Mouse (Mus musculus) heart, adult 2 months (tissue): ENCODE results near the gene Eif2b4. TPM values are rescaled to one million over a fixed set of nuclear protein-coding genes. Genes with fewer than 3 reads are reported as not detected.

Experiments
- DNase-seq, 2 experiments: peaks; one replicate each; pipeline ENCODE4 v3.0.0; 2021
- H3K27ac ChIP-seq: fragments of 200-600 bp; 2 replicates; pipeline ENCODE4 v1.8.1; 2022
- H3K27me3 ChIP-seq: fragments of 200-500 bp; 2 replicates; pipeline ENCODE4 v1.6.1; 2012; ENCODE audit warnings: mild to moderate bottlenecking, low read length, inconsistent platforms, mixed read lengths; ENCODE audit not compliant: control insufficient read depth, insufficient read depth
- H3K36me3 ChIP-seq: fragments of 200-500 bp; 2 replicates; pipeline ENCODE4 v1.6.1; 2012; ENCODE audit warnings: low read length, inconsistent platforms; ENCODE audit not compliant: control insufficient read depth, insufficient read depth
- H3K4me1 ChIP-seq: fragments of 200-500 bp; 2 replicates; pipeline ENCODE4 v1.6.1; 2011; ENCODE audit warnings: low read length; ENCODE audit not compliant: control insufficient read depth, insufficient read depth
- H3K4me3 ChIP-seq: fragments of 200-600 bp; 2 replicates; pipeline ENCODE4 v1.8.1; 2022
- H3K79me2 ChIP-seq: fragments of 200-500 bp; replicated peaks from 2 replicates; pipeline ENCODE4 v1.6.1; 2012; ENCODE audit warnings: mild to moderate bottlenecking, inconsistent platforms, low read length, moderate library complexity, mixed read lengths; ENCODE audit not compliant: control insufficient read depth, insufficient read depth
- H3K9ac ChIP-seq: fragments of 200-500 bp; 2 replicates; pipeline ENCODE4 v1.6.1; 2012; ENCODE audit warnings: low read depth, mild to moderate bottlenecking, control low read depth, inconsistent platforms, low read length, mixed read lengths
- CTCF ChIP-seq: fragments of 200-600 bp; IDR thresholded peaks from 2 replicates; pipeline ENCODE4 v1.8.1; 2022; ENCODE audit warnings: antibody characterized with exemption, mild to moderate bottlenecking, moderate library complexity
- EP300 ChIP-seq: fragments of 200-500 bp; IDR thresholded peaks from 2 replicates; pipeline ENCODE4 v1.6.1; 2011; ENCODE audit warnings: low read depth, low read length, control low read depth; ENCODE audit not compliant: insufficient read depth
- POLR2A ChIP-seq: fragments of 200-500 bp; IDR thresholded peaks from 2 replicates; pipeline ENCODE4 v1.6.1; 2011; ENCODE audit warnings: mild to moderate bottlenecking, low read depth, low read length, control low read depth; ENCODE audit not compliant: insufficient read depth
- WGBS: fragments of 180-500 bp; shearing (Covaris S2); methylation state at CpG from one replicate; pipeline ENCODE4 v1.1.7; 2018; 5-methylcytosine and 5-hydroxymethylcytosine counted together
- intact Hi-C: fragments of 180-260 bp; cut with DNase I; formaldehyde crosslinking; loops from one replicate; pipeline ENCODE4 v1.15.1; 2025
- long read RNA-seq: library from polyadenylated mRNA; stranded (forward); transcript quantifications from one replicate; pipeline ENCODE4 v2.0.0, GENCODE M21; 2021
- polyA plus RNA-seq: library from polyadenylated mRNA; depleted of rRNA; stranded (reverse); fragments of >200 nt; gene quantifications from 2 replicates; pipeline ENCODE4 v1.2.3, GENCODE M21; 2012; rRNA removed
- total RNA-seq, 2 experiments: library from RNA; stranded (reverse); gene quantifications; 2 replicates each; pipeline ENCODE4 v1.2.3; 2021

Eif2b4 gene
- total RNA-seq (10 to 100 TPM; 48.0 to 50.8 TPM), polyA plus RNA-seq (61.3 and 88.9 TPM in 2 replicates)
- long read RNA-seq, transcript Eif2b4-202 (12 exons, 1,966 nt): minor isoform, 16 of 51 reads
- long read RNA-seq, transcript Eif2b4-201 (13 exons, 2,025 nt): major isoform, 27 of 51 reads
- long read RNA-seq, partial matches to known transcripts: 2 of 51 reads
- long read RNA-seq, other reads (novel, unspliced or antisense): 3 of 51 reads

GRCm38 (mm10) chr5:31192939-31193630 is at the start of gene Eif2b4, which contains the start of gene Snx17:
Eif2b4 (minus strand) TSS chr5:31193430.
Snx17 (plus strand) TSS chr5:31193227.
- peak; percentile 100 for DNase-seq
- Histone ChIP-seq H3K79me2 (no peaks in the 10 kb centered on the region), H3K36me3 (peaks cover 6% of the 10 kb centered on the region), H3K9ac (peak within 1 kb of the TSS; percentile 78), H3K27ac (peak within 1 kb of the TSS; percentile 84), H3K4me3 (peak within 1 kb of the TSS; percentile 92), H3K27me3 (no peaks in the 10 kb centered on the region), H3K4me1 (peaks cover 2% of the 10 kb centered on the region)
- TF ChIP-seq POLR2A (peak; percentile 91), EP300 (0 out of 2 replicates have a peak, but pooled peaks have one; percentile 83), CTCF (peak; percentile 75)
- intact Hi-C loops: loop anchor here (1.0 kb wide), 2 partner anchors 13 to 48 kb away; partner anchors contain the start of genes Gm9970 and Gtf3c2
- under 1% methylated on average over 48 of the region's 48 CpGs for whole genome bisulfite sequencing

- 9% methylated on average over 10 of the region's 10 CpGs for WGBS
- Histone ChIP-seq H3K79me2 (peaks cover 1% of the 10 kb centered on the region; the same call in 1 of the 2 replicates), H3K27ac (peak overlapping the region; percentile 98; the same call in 1 of the 2 replicates), H3K4me1 (peaks cover 6% of the 10 kb centered on the region), H3K9ac (peak overlapping the region; percentile 43), H3K27me3 (no peaks in the 10 kb centered on the region), H3K36me3 (peaks cover 15% of the 10 kb centered on the region), H3K4me3 (peak overlapping the region; percentile 92)
- intact Hi-C loops: loop anchor here (5.0 kb wide), 1 partner anchor 1610 kb away; the partner anchor contains the start of gene Prr14l
- DNase-seq: no peak
- TF ChIP-seq EP300 (no peak), POLR2A (no peak), CTCF (no peak)
Measured at GRCm38 (mm10) chr5:31242191-31242590, 49.0 kb upstream of the Eif2b4 start.

- Histone ChIP-seq H3K36me3 (peaks cover 10% of the 10 kb centered on the region), H3K79me2 (peaks cover 1% of the 10 kb centered on the region; the same call in 1 of the 2 replicates)
- TF ChIP-seq CTCF (no peak), POLR2A (peak; percentile 40; the same call in 1 of the 2 replicates)
Measured at GRCm38 (mm10) chr5:31241522-31242034, 48.3 kb upstream of the Eif2b4 start.

DNA sequence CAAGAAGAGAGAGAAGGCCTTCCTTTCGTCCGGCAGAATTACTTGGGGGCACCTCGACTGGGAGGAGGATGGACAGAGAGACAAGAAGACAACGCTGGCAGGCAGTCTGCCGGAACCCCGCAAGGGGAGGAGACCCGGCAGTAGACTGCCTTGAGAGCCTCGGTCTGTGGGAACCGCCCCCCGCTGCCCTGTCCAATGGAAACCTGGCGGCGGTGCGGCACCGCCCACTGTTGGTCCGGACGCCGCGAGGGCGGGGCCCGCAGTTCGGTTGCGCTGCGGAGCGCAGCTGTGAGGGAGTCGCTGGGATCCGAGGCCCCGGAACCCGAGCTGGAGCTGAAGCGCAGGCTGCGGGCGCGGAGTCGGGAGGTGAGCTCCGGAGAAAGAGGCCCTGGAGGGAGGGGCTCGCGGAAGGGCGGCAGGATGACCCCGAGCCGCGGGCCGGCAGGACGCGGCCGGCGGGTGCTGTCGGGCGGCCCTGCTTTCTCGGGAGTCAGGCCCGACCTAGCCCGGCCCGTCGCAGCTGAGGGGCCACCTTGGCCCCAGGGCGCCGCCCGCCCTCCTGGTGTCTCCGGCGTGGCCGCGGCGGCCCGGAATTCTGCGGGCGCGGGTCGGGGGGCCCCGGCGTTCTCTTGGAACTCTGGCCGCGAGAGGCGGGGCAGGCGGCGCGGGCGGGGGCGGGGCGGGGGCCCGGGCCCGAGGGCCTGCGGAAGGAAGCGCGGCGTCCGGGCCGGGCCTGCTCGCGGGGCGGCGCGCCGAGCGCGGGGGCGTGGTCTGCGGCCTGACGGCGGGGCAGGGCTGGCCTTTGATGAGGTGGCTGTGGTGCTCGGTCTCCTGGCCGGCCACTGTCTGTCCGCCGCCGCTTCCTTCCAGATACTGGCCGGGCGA is 47.6 kb upstream of the Eif2b4 start, which contains the start of the genes Nrbp1 and Gm9970:
Gene Nrbp1 (plus strand): TSS at position 228 of the 885 bp plus-strand sequence.
Gene Gm9970 (minus strand): TSS at position 596 of the 885 bp plus-strand sequence.
- peak within 1 kb of the TSS; percentile 93 for H3K9ac ChIP-seq
- DNase-seq: peak; percentile 97 to 98
- H3K27ac ChIP-seq: peak within 1 kb of the TSS; percentile 98
- peaks cover 10% of the 10 kb centered on the region for H3K36me3 ChIP-seq
- peak; percentile 94 for TF ChIP-seq POLR2A
- TF ChIP-seq EP300: no peak
- peak; percentile 12 for TF ChIP-seq CTCF
- under 1% methylated on average over 77 of the region's 103 CpGs for whole genome bisulfite sequencing
- intact Hi-C loops: loop anchor here (1.0 to 5.0 kb wide), 4 partner anchors 21 to 1611 kb away; partner anchors contain the start of genes Eif2b4, Ift172, Ppm1g and Prr14l
- H3K79me2 ChIP-seq: peaks cover 1% of the 10 kb centered on the region; the same call in 1 of the 2 replicates
- peak within 1 kb of the TSS; percentile 92 for H3K4me3 ChIP-seq
- peaks cover 6% of the 10 kb centered on the region for H3K4me1 ChIP-seq
- H3K27me3 ChIP-seq: no peaks in the 10 kb centered on the region

More at GRCm38 (mm10) chr5:31241522-31242034, 48.3 kb upstream of the Eif2b4 start:
- Histone ChIP-seq H3K4me3 (peak overlapping the region; percentile 92), H3K27ac (peak overlapping the region; percentile 98), H3K4me1 (peaks cover 6% of the 10 kb centered on the region), H3K27me3 (no peaks in the 10 kb centered on the region), H3K9ac (peak overlapping the region; percentile 78)
- intact Hi-C loops: loop anchor here (1.0 to 5.0 kb wide), 2 partner anchors 48 to 1611 kb away; partner anchors contain the start of genes Eif2b4, Prr14l and Snx17
- WGBS: under 1% methylated on average over 13 of the region's 13 CpGs
- DNase-seq: no peak

DNA sequence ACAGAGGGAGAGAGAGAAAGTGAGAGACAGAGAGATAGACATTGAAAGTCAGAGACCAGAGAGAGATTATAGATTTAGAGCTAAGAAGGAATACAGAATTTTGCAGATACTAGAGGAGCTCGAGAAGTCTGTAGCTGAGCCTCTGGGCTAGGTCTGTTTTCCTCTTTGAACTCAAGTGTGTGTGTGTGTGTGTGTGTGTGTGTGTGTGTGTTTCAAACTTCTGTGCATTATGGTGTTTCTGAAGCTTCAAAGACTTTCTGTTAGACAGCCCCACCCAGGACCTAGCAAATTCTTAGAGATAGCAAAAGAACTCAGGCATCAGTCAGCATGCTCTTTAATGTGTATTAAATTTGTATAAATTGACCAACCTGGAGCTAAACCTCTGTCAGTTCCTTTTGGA is 33.4 kb upstream of the Eif2b4 start:
- 63% methylated on average over 1 of the region's 1 CpGs for WGBS
- intact Hi-C loops: no loop called here
- Histone ChIP-seq H3K36me3 (no peaks in the 10 kb centered on the region), H3K9ac (no peak overlapping the region), H3K27ac (no peak overlapping the region), H3K4me1 (no peaks in the 10 kb centered on the region), H3K4me3 (no peak overlapping the region), H3K79me2 (no peaks in the 10 kb centered on the region), H3K27me3 (no peaks in the 10 kb centered on the region)
- no peak for TF ChIP-seq POLR2A
- no peak for TF ChIP-seq CTCF
- TF ChIP-seq EP300: no peak
- DNase-seq: no peak
